Mouse (Mus musculus): ENCODE results near the gene Cuedc1.

DNA sequence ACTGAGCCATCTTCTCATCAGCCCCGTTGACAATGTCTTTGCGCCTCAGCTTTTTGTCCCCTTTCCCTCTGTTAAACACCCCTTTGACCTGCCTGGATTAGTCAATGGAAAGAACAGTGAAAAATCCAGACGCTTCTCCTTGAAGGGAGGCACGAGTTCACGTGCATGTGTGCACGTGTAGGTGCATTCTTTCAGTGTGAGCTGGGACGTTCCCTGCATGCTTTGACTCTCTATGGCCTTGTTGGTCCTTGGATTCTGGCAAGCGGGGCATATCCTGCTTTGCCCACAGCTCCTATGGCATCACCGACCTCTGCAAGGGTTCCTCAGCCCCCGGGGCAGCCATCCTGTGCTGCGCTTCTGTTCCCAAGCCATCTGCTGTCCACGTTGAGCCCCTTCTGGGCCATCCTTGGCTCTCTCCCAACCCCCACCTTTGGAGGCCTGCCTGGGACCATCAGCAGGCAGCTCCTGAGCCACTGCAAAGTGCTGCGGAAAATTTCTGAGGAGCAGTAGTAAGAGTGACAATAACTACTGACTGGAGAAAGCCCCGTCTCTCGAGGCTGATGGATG, 74.1 kb downstream of the Cuedc1 start:
- TF ChIP-seq CTCF (conservative IDR thresholded peaks at IDR 0.05; ENCODE audit: low read length): no peak
- TF ChIP-seq NANOG (IDR thresholded peaks at IDR 0.05; ENCODE audit: borderline replicate concordance, low read length): no peak

All from E14TG2a.4 (cell line).